ENCODE assay signal across 25 mouse cellular contexts in genomic region chr6:94707254-94707653, GRCm38 (mm10).
"Had no signal": no experiment of that assay in that cellular context is flagged by ENCODE, and none has a peak within 500 bp of the region (broad histone marks: within the 10 kb centered on the region; RNA-seq: fewer than 3 reads in every experiment).

No protein-coding gene starts in this region.

- H3K27me3 ChIP-seq: heart, embryonic 15.5 days had no signal

- ATAC-seq: hindbrain, postnatal 0 days; intestine, embryonic 16.5 days had no signal

- DNase-seq: gastrocnemius, postnatal 14 days; gastrocnemius, postnatal 36 days; heart, adult 2 months; heart, postnatal 14 days; heart, postnatal 36 days; kidney, adult 11 months; kidney, adult 8-10 months; kidney, postnatal 10 days; kidney, postnatal 25 days; kidney, postnatal 4 days; left cerebral cortex, postnatal 4 days; liver; liver, embryonic 13.5 days had no signal

- H3K4me3 ChIP-seq: heart, adult 2 months; heart, embryonic 13.5 days; heart, embryonic 15.5 days; hindbrain, embryonic 13.5 days; hindbrain, embryonic 15.5 days; layer of hippocampus, adult 2 months; left cerebral cortex, adult 2 months; limb, embryonic 12.5 days; liver, embryonic 13.5 days; liver, embryonic 15.5 days had no signal

- H3K4me2 ChIP-seq: heart, embryonic 11.5 days; heart, embryonic 13.5 days; heart, embryonic 15.5 days; hindbrain, embryonic 13.5 days; hindbrain, embryonic 15.5 days; limb, embryonic 12.5 days; liver, embryonic 11.5 days; liver, embryonic 13.5 days; liver, embryonic 15.5 days had no signal

- H3K9ac ChIP-seq: heart, embryonic 13.5 days; heart, embryonic 15.5 days; hindbrain, embryonic 13.5 days; hindbrain, embryonic 15.5 days; limb, embryonic 12.5 days; liver, embryonic 13.5 days; liver, embryonic 15.5 days had no signal

- H3K9me3 ChIP-seq: heart, embryonic 13.5 days; heart, embryonic 15.5 days; hindbrain, embryonic 13.5 days; hindbrain, embryonic 15.5 days; limb, embryonic 12.5 days; liver, embryonic 13.5 days; liver, embryonic 15.5 days had no signal

- H3K36me3 ChIP-seq: heart, embryonic 13.5 days; heart, embryonic 15.5 days; hindbrain, embryonic 13.5 days; hindbrain, embryonic 15.5 days; limb, embryonic 12.5 days; liver, embryonic 13.5 days; liver, embryonic 15.5 days had no signal

- H3K27ac ChIP-seq: heart, adult 2 months; heart, embryonic 13.5 days; heart, embryonic 15.5 days; hindbrain, embryonic 13.5 days; hindbrain, embryonic 15.5 days; hindbrain, postnatal 0 days; layer of hippocampus, adult 2 months; left cerebral cortex, adult 2 months; liver, embryonic 13.5 days; liver, embryonic 15.5 days had no signal

- H3K4me1 ChIP-seq: heart, embryonic 15.5 days; liver, embryonic 13.5 days; liver, embryonic 15.5 days had no signal
